Mouse (Mus musculus) hindbrain, embryonic 15.5 days (tissue): ENCODE measurements at regions not wholly inside any gene's neighbourhood (a gene's known extent, or its start where the extent isn't known, plus 50 kb on each side); places are given as distances from the start of the nearest gene placed in this dataset.

ENCODE experiments used
- ATAC-seq: fragments of 200-750 bp; cut with Nextera tagmentation; 2 replicates; pipeline ENCODE4 v1.8.0; 2017; ENCODE audit warnings: low read depth, moderate number of reproducible peaks, moderate TSS enrichment; ENCODE audit not compliant: low FRiP score
- H3K27ac ChIP-seq: fragments of 300-500 bp; sonication (generic); replicated peaks from 2 replicates; pipeline ENCODE4 v1.5.1; 2015; ENCODE audit warnings: mild to moderate bottlenecking, inconsistent platforms
- H3K27me3 ChIP-seq: fragments of 300-500 bp; sonication (generic); 2 replicates; pipeline ENCODE4 v1.6.1; 2015; ENCODE audit warnings: control low read depth, inconsistent platforms
- H3K36me3 ChIP-seq: fragments of 300-500 bp; sonication (generic); 2 replicates; pipeline ENCODE4 v1.6.1; 2015; ENCODE audit warnings: control low read depth, inconsistent platforms
- H3K4me1 ChIP-seq: fragments of 300-500 bp; sonication (generic); replicated peaks from 2 replicates; pipeline ENCODE4 v1.6.1; 2015; ENCODE audit warnings: control low read depth, inconsistent platforms
- H3K4me2 ChIP-seq: fragments of 300-500 bp; sonication (generic); 2 replicates; pipeline ENCODE4 v1.6.1; 2015; ENCODE audit warnings: moderate library complexity, mild to moderate bottlenecking, inconsistent platforms
- H3K4me3 ChIP-seq: fragments of 300-500 bp; sonication (generic); 2 replicates; pipeline ENCODE4 v1.5.1; 2015; ENCODE audit warnings: mild to moderate bottlenecking, inconsistent platforms
- H3K9ac ChIP-seq: fragments of 300-500 bp; sonication (generic); 2 replicates; pipeline ENCODE4 v1.6.1; 2015; ENCODE audit warnings: inconsistent platforms
- H3K9me3 ChIP-seq: fragments of 300-500 bp; sonication (generic); 2 replicates; pipeline ENCODE4 v1.6.1; 2016; ENCODE audit warnings: control low read depth, inconsistent platforms
- WGBS: fragments of 180-500 bp; shearing (Covaris S2); methylation state at CpG from one replicate; pipeline ENCODE4 v1.1.7; 2015; 5-methylcytosine and 5-hydroxymethylcytosine counted together

GRCm38 (mm10) chrX:11729992-11730391, 402.4 kb downstream of the H2al1j start:
- Histone ChIP-seq H3K9ac (no peak overlapping the region), H3K9me3 (no peaks in the 10 kb centered on the region), H3K4me1 (peaks cover 10% of the 10 kb centered on the region), H3K4me2 (no peak overlapping the region), H3K4me3 (no peak overlapping the region), H3K27ac (no peak overlapping the region), H3K36me3 (no peaks in the 10 kb centered on the region), H3K27me3 (no peaks in the 10 kb centered on the region)
- ATAC-seq: no peak
- WGBS: 77% methylated on average over 6 of the region's 6 CpGs

- H3K4me2 ChIP-seq: no peak overlapping the region
- H3K36me3 ChIP-seq: no peaks in the 10 kb centered on the region
- no peaks in the 10 kb centered on the region for H3K9me3 ChIP-seq
- peaks cover 11% of the 10 kb centered on the region for H3K4me1 ChIP-seq
- H3K27me3 ChIP-seq: 0 out of 2 replicates have a peak, but pooled peaks cover under 1% of the 10 kb centered on the region
- no peak for ATAC-seq
- H3K4me3 ChIP-seq: no peak overlapping the region
- 92% methylated on average over 2 of the region's 2 CpGs for WGBS
- H3K27ac ChIP-seq: no peak overlapping the region
- no peak overlapping the region for H3K9ac ChIP-seq
Observed at GRCm38 (mm10) chrX:11732371-11732770, 404.7 kb downstream of the H2al1j start.

GRCm38 (mm10) chrX:11734505-11735435, 407.1 kb downstream of the H2al1j start:
- H3K27me3 ChIP-seq: 0 out of 2 replicates have a peak, but pooled peaks cover 5% of the 10 kb centered on the region
- H3K36me3 ChIP-seq: no peaks in the 10 kb centered on the region
- no peak overlapping the region for H3K27ac ChIP-seq
- H3K9me3 ChIP-seq: no peaks in the 10 kb centered on the region
- no peak overlapping the region for H3K4me2 ChIP-seq
- no peak overlapping the region for H3K9ac ChIP-seq
- WGBS: 31% methylated on average over 27 of the region's 27 CpGs
- ATAC-seq: 0 out of 2 replicates have a peak, but pooled peaks have one; percentile 34
- no peak overlapping the region for H3K4me3 ChIP-seq
- H3K4me1 ChIP-seq: peaks cover 11% of the 10 kb centered on the region

GRCm38 (mm10) chrX:11735516-11736170, 408.0 kb downstream of the H2al1j start:
- 0 out of 2 replicates have a peak, but pooled peaks cover 5% of the 10 kb centered on the region for H3K27me3 ChIP-seq
- ATAC-seq: 0 out of 2 replicates have a peak, but pooled peaks have one; percentile 45
- H3K27ac ChIP-seq: no peak overlapping the region
- H3K4me2 ChIP-seq: no peak overlapping the region
- WGBS: 39% methylated on average over 17 of the region's 17 CpGs
- peaks cover 11% of the 10 kb centered on the region for H3K4me1 ChIP-seq
- no peak overlapping the region for H3K4me3 ChIP-seq
- H3K9me3 ChIP-seq: no peaks in the 10 kb centered on the region
- H3K9ac ChIP-seq: no peak overlapping the region
- no peaks in the 10 kb centered on the region for H3K36me3 ChIP-seq

- no peak for ATAC-seq
- 65% methylated on average over 3 of the region's 3 CpGs for WGBS
- H3K27ac ChIP-seq: no peak overlapping the region
- H3K4me3 ChIP-seq: no peak overlapping the region
- H3K4me2 ChIP-seq: no peak overlapping the region
- H3K9me3 ChIP-seq: no peaks in the 10 kb centered on the region
- H3K9ac ChIP-seq: no peak overlapping the region
- peaks cover 11% of the 10 kb centered on the region for H3K4me1 ChIP-seq
- 0 out of 2 replicates have a peak, but pooled peaks cover 5% of the 10 kb centered on the region for H3K27me3 ChIP-seq
- no peaks in the 10 kb centered on the region for H3K36me3 ChIP-seq
Observed at GRCm38 (mm10) chrX:11736481-11736880, 408.9 kb downstream of the H2al1j start.

GRCm38 (mm10) chrX:11739565-11739964, 411.9 kb downstream of the H2al1j start:
- WGBS: 55% methylated on average over 7 of the region's 7 CpGs
- peaks cover 8% of the 10 kb centered on the region for H3K4me1 ChIP-seq

GRCm38 (mm10) chrX:11745911-11746310, 414.2 kb downstream of the Bcor start:
- no peak overlapping the region for H3K9ac ChIP-seq
- H3K9me3 ChIP-seq: no peaks in the 10 kb centered on the region
- H3K27ac ChIP-seq: no peak overlapping the region
- no peaks in the 10 kb centered on the region for H3K36me3 ChIP-seq
- no peak overlapping the region for H3K4me3 ChIP-seq
- no peaks in the 10 kb centered on the region for H3K27me3 ChIP-seq
- WGBS: 24% methylated on average over 3 of the region's 3 CpGs
- no peak for ATAC-seq
- no peaks in the 10 kb centered on the region for H3K4me1 ChIP-seq
- no peak overlapping the region for H3K4me2 ChIP-seq

More at GRCm38 (mm10) chrX:11739565-11739964, 411.9 kb downstream of the H2al1j start:
- no peak overlapping the region for H3K4me3 ChIP-seq
- no peaks in the 10 kb centered on the region for H3K9me3 ChIP-seq
- no peak overlapping the region for H3K27ac ChIP-seq
- ATAC-seq: no peak
- 0 out of 2 replicates have a peak, but pooled peaks cover 5% of the 10 kb centered on the region for H3K27me3 ChIP-seq
- no peaks in the 10 kb centered on the region for H3K36me3 ChIP-seq
- H3K9ac ChIP-seq: no peak overlapping the region
- no peak overlapping the region for H3K4me2 ChIP-seq

GRCm38 (mm10) chrX:11747386-11748121, 412.6 kb downstream of the Bcor start:
- Histone ChIP-seq H3K27ac (no peak overlapping the region), H3K4me1 (no peaks in the 10 kb centered on the region), H3K4me3 (no peak overlapping the region), H3K4me2 (no peak overlapping the region), H3K27me3 (no peaks in the 10 kb centered on the region), H3K9ac (no peak overlapping the region), H3K36me3 (no peaks in the 10 kb centered on the region), H3K9me3 (no peaks in the 10 kb centered on the region)
- no peak for ATAC-seq
- 77% methylated on average over 4 of the region's 4 CpGs for WGBS

- 52% methylated on average over 4 of the region's 4 CpGs for WGBS
- no peak overlapping the region for H3K4me3 ChIP-seq
- H3K9ac ChIP-seq: no peak overlapping the region
- no peak overlapping the region for H3K4me2 ChIP-seq
- ATAC-seq: no peak
- no peaks in the 10 kb centered on the region for H3K9me3 ChIP-seq
- H3K4me1 ChIP-seq: no peaks in the 10 kb centered on the region
- no peaks in the 10 kb centered on the region for H3K36me3 ChIP-seq
- H3K27me3 ChIP-seq: no peaks in the 10 kb centered on the region
- no peak overlapping the region for H3K27ac ChIP-seq
Observed at GRCm38 (mm10) chrX:11748278-11748677, 411.9 kb downstream of the Bcor start.

- H3K27ac ChIP-seq: no peak overlapping the region
- H3K4me1 ChIP-seq: no peaks in the 10 kb centered on the region
- no peaks in the 10 kb centered on the region for H3K9me3 ChIP-seq
- peak; percentile 54; the same call in 1 of the 2 replicates for ATAC-seq
- 62% methylated on average over 5 of the region's 5 CpGs for WGBS
- no peak overlapping the region for H3K4me3 ChIP-seq
- no peak overlapping the region for H3K4me2 ChIP-seq
- H3K27me3 ChIP-seq: 0 out of 2 replicates have a peak, but pooled peaks cover 3% of the 10 kb centered on the region
- H3K36me3 ChIP-seq: no peaks in the 10 kb centered on the region
- no peak overlapping the region for H3K9ac ChIP-seq
Observed at GRCm38 (mm10) chrX:11752513-11752912, 407.6 kb downstream of the Bcor start.

GRCm38 (mm10) chrX:11752973-11753590, 407.1 kb downstream of the Bcor start:
- Histone ChIP-seq H3K27me3 (0 out of 2 replicates have a peak, but pooled peaks cover 3% of the 10 kb centered on the region), H3K9me3 (no peaks in the 10 kb centered on the region), H3K4me1 (no peaks in the 10 kb centered on the region), H3K36me3 (no peaks in the 10 kb centered on the region), H3K27ac (no peak overlapping the region), H3K9ac (no peak overlapping the region), H3K4me2 (no peak overlapping the region), H3K4me3 (no peak overlapping the region)
- peak; percentile 51; the same call in 1 of the 2 replicates for ATAC-seq
- 30% methylated on average over 13 of the region's 13 CpGs for WGBS
